Mouse (Mus musculus): ENCODE measurements at regions not wholly inside any gene's neighbourhood (a gene's known extent, or its start where the extent isn't known, plus 50 kb on each side); places are given as distances from the start of the nearest gene placed in this dataset.

GRCm38 (mm10) chr9:41593998-41594397 lies 432.5 kb upstream of the Ubash3b start:
- DNase-seq (ENCODE audit: low read depth, low spot score): peak; percentile 44

GRCm38 (mm10) chr9:41592900-41593690 lies 431.6 kb upstream of the Ubash3b start:
- DNase-seq (ENCODE audit: low read depth, low spot score): peak; percentile 55

- DNase-seq (ENCODE audit: low read depth, low spot score): no peak
Observed at GRCm38 (mm10) chr9:41592101-41592500, 430.6 kb upstream of the Ubash3b start.

- peak; percentile 62 for DNase-seq (ENCODE audit: low read depth, low spot score)
Observed at GRCm38 (mm10) chr9:41590164-41590563, 428.7 kb upstream of the Ubash3b start.

GRCm38 (mm10) chr9:41588466-41589425 lies 427.2 kb upstream of the Ubash3b start:
- peak; percentile 90 for DNase-seq (ENCODE audit: low read depth, low spot score)

- peak; percentile 66 for DNase-seq (ENCODE audit: low read depth, low spot score)
Observed at GRCm38 (mm10) chr9:41587762-41588161, 426.3 kb upstream of the Ubash3b start.

- DNase-seq (ENCODE audit: low read depth, low spot score): peak; percentile 39
Observed at GRCm38 (mm10) chr9:41586966-41587570, 425.6 kb upstream of the Ubash3b start.

GRCm38 (mm10) chr9:41586291-41586690 lies 424.8 kb upstream of the Ubash3b start:
- peak; percentile 83 for DNase-seq (ENCODE audit: low read depth, low spot score)

- peak; percentile 73 for DNase-seq (ENCODE audit: low read depth, low spot score)
Observed at GRCm38 (mm10) chr9:41585771-41586170, 424.3 kb upstream of the Ubash3b start.

GRCm38 (mm10) chr9:41585012-41585411 lies 423.5 kb upstream of the Ubash3b start:
- peak; percentile 39 for DNase-seq (ENCODE audit: low read depth, low spot score)

GRCm38 (mm10) chr9:41583711-41584329 lies 422.3 kb upstream of the Ubash3b start:
- DNase-seq (ENCODE audit: low read depth, low spot score): peak; percentile 79

- peak; percentile 42 for DNase-seq (ENCODE audit: low read depth, low spot score)
Observed at GRCm38 (mm10) chr9:41583276-41583675, 421.8 kb upstream of the Ubash3b start.

- DNase-seq (ENCODE audit: low read depth, low spot score): peak; percentile 39
Observed at GRCm38 (mm10) chr9:41582711-41583236, 421.3 kb upstream of the Ubash3b start.

GRCm38 (mm10) chr9:41582171-41582570 lies 420.7 kb upstream of the Ubash3b start:
- peak; percentile 65 for DNase-seq (ENCODE audit: low read depth, low spot score)

- DNase-seq (ENCODE audit: low read depth, low spot score): peak; percentile 24
Observed at GRCm38 (mm10) chr9:41581741-41582140, 420.2 kb upstream of the Ubash3b start.

GRCm38 (mm10) chr9:41581152-41581551 lies 419.7 kb upstream of the Ubash3b start:
- peak; percentile 80 for DNase-seq (ENCODE audit: low read depth, low spot score)

GRCm38 (mm10) chr9:41580611-41581041 lies 419.1 kb upstream of the Ubash3b start:
- peak; percentile 87 for DNase-seq (ENCODE audit: low read depth, low spot score)

GRCm38 (mm10) chr9:41580067-41580466 lies 418.6 kb upstream of the Ubash3b start:
- no peak for DNase-seq (ENCODE audit: low read depth, low spot score)

- peak; percentile 91 for DNase-seq (ENCODE audit: low read depth, low spot score)
Observed at GRCm38 (mm10) chr9:41579107-41580014, 417.9 kb upstream of the Ubash3b start.
